Mouse (Mus musculus) forebrain, embryonic 13.5 days (tissue): ENCODE data around the gene A930004D18Rik. TPM values are rescaled to one million over a fixed set of nuclear protein-coding genes. Genes with fewer than 3 reads are reported as not detected.
A peak's percentile ranks its signal among the peaks of the same experiment; 100 is the strongest.

Experiments
- ATAC-seq: fragments of 200-750 bp; cut with Nextera tagmentation; 2 replicates; pipeline ENCODE4 v1.8.0; 2017
- H3K27ac ChIP-seq: fragments of 300-500 bp; sonication (generic); 2 replicates; pipeline ENCODE4 v1.5.1; 2015; ENCODE audit warnings: inconsistent platforms, mild to moderate bottlenecking, moderate library complexity
- H3K27me3 ChIP-seq: fragments of 300-500 bp; sonication (generic); 2 replicates; pipeline ENCODE4 v1.6.1; 2015; ENCODE audit warnings: mild to moderate bottlenecking, inconsistent platforms
- H3K36me3 ChIP-seq: fragments of 300-500 bp; sonication (generic); 2 replicates; pipeline ENCODE4 v1.6.1; 2015; ENCODE audit warnings: mild to moderate bottlenecking, inconsistent platforms; ENCODE audit not compliant: poor library complexity, severe bottlenecking
- H3K4me1 ChIP-seq: fragments of 300-500 bp; sonication (generic); 2 replicates; pipeline ENCODE4 v1.6.1; 2015; ENCODE audit warnings: inconsistent platforms
- H3K4me2 ChIP-seq: fragments of 300-500 bp; sonication (generic); 2 replicates; pipeline ENCODE4 v1.6.1; 2015; ENCODE audit warnings: inconsistent platforms, mild to moderate bottlenecking, moderate library complexity
- H3K4me3 ChIP-seq: fragments of 300-500 bp; sonication (generic); 2 replicates; pipeline ENCODE4 v1.5.1; 2015; ENCODE audit warnings: mild to moderate bottlenecking, inconsistent platforms
- H3K9ac ChIP-seq: fragments of 300-500 bp; sonication (generic); 2 replicates; pipeline ENCODE4 v1.6.1; 2015; ENCODE audit warnings: mild to moderate bottlenecking, inconsistent platforms
- H3K9me3 ChIP-seq: fragments of 300-500 bp; sonication (generic); replicated peaks from 2 replicates; pipeline ENCODE4 v1.6.1; 2016; ENCODE audit warnings: inconsistent platforms
- WGBS: fragments of 180-500 bp; shearing (Covaris S2); methylation state at CpG from one replicate; pipeline ENCODE4 v1.1.7; 2015; 5-methylcytosine and 5-hydroxymethylcytosine counted together
- polyA plus RNA-seq: library from polyadenylated mRNA; unstranded; fragments of >200 nt; fragmentation: Nextera tagmentation; extraction: Ambion mirVana; gene quantifications from 2 replicates; pipeline ENCODE4 v1.2.1, GENCODE M21; 2015

The A930004D18Rik gene
- polyA plus RNA-seq: 16.2 and 20.3 TPM in 2 replicates

DNA sequence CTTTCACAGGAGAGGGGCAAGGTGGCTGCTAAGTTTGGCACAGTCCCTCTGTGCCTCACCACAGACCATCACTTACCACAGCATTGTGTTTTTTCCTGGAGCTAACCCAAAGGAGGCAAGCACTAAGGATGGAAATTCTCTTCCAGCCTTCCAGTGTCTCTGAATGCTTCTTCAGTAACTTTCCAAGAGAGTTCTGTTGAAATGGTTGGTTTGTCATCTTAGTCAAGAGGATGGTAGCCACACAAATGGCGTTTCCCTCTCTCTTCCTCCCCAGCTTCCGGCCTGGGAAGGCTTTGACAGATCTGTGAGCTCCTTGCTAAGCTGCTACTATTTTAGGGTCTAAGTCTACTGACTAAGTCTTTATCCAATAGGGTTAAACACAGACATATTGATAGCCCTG is at the start of gene A930004D18Rik:
Gene A930004D18Rik (minus strand): TSS at position 247 of the 400 bp plus-strand sequence.
- no peak within 1 kb of the TSS for H3K27ac ChIP-seq
- 0 out of 2 replicates have a peak within 1 kb of the TSS, but pooled peaks have one; percentile 95 for H3K4me3 ChIP-seq

DNA sequence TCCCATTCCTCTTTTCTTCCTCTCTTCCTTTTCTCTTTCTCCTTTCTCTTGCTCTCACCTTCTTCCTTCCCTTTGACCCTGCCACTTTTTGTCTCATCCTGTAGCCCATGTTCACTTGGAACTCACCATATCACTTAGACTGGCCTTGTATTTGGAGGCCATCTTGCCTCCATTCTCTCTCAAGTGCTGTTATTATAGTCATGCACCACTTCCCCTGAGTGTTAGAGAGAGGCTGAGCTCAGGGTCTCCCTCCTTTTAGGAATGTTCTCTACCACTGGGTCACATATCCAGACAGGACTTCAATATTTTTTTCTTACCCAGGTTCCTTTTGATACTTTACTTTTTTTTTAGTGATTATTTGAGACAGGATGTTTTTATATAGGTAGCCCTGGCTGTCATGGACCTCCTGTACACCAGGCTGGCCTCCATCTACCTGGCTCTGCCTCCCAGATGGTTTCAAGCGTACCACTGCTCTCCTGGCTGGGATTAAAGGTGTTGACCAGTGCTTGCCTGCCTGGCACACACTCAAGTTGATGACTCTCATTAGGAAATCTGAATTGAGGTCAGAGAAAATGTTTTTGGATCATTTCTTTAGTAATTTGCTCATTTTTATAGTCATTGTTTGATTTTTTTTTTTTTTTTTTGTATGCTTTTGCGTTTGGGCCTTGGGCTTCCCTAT is 42.8 kb upstream of the A930004D18Rik start:
- Histone ChIP-seq H3K36me3 (peaks cover 62% of the 10 kb centered on the region), H3K27me3 (no peaks in the 10 kb centered on the region)

More for the DNA sequence above, at the start of gene A930004D18Rik:
- peak within 1 kb of the TSS; percentile 87 for H3K4me2 ChIP-seq
- no peaks in the 10 kb centered on the region for H3K36me3 ChIP-seq
- no peaks in the 10 kb centered on the region for H3K27me3 ChIP-seq
- peak within 1 kb of the TSS; percentile 88; the same call in 1 of the 2 replicates for H3K9ac ChIP-seq
- WGBS: 62% methylated on average over 2 of the region's 2 CpGs
- ATAC-seq: no peak
- H3K9me3 ChIP-seq: no peaks in the 10 kb centered on the region
- H3K4me1 ChIP-seq: peaks cover 73% of the 10 kb centered on the region

DNA sequence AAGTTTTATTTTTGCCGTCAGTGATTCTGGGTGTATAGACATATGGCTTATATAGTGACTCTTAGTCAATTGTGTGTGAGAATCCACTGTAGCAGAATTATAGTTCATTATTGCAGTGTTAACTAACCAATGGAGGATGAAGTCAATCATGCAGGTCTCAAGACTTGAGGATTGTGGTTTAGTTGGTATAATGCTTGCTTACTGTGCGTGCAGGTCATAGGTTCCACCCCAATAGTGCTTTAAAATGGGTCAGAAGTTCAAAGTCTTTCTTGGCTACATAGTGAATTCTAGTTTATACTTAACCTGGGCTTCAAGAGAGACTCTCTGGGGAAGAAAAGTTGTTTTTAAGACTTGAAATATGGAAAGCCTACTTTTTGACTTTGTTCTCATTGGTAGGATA is 34.4 kb upstream of the A930004D18Rik start:
- no peak overlapping the region for H3K4me3 ChIP-seq
- H3K4me1 ChIP-seq: no peaks in the 10 kb centered on the region
- H3K9me3 ChIP-seq: no peaks in the 10 kb centered on the region
- no peak overlapping the region for H3K27ac ChIP-seq
- H3K27me3 ChIP-seq: no peaks in the 10 kb centered on the region
- 94% methylated on average over 2 of the region's 2 CpGs for WGBS
- no peak overlapping the region for H3K9ac ChIP-seq
- ATAC-seq: no peak
- H3K36me3 ChIP-seq: peaks cover 42% of the 10 kb centered on the region
- no peak overlapping the region for H3K4me2 ChIP-seq

More for the DNA sequence above, 42.8 kb upstream of the A930004D18Rik start:
- Histone ChIP-seq H3K4me1 (no peaks in the 10 kb centered on the region), H3K4me2 (no peak overlapping the region), H3K27ac (no peak overlapping the region), H3K4me3 (no peak overlapping the region), H3K9ac (no peak overlapping the region), H3K9me3 (no peaks in the 10 kb centered on the region)
- WGBS: 87% methylated on average over 2 of the region's 2 CpGs
- ATAC-seq: no peak

DNA sequence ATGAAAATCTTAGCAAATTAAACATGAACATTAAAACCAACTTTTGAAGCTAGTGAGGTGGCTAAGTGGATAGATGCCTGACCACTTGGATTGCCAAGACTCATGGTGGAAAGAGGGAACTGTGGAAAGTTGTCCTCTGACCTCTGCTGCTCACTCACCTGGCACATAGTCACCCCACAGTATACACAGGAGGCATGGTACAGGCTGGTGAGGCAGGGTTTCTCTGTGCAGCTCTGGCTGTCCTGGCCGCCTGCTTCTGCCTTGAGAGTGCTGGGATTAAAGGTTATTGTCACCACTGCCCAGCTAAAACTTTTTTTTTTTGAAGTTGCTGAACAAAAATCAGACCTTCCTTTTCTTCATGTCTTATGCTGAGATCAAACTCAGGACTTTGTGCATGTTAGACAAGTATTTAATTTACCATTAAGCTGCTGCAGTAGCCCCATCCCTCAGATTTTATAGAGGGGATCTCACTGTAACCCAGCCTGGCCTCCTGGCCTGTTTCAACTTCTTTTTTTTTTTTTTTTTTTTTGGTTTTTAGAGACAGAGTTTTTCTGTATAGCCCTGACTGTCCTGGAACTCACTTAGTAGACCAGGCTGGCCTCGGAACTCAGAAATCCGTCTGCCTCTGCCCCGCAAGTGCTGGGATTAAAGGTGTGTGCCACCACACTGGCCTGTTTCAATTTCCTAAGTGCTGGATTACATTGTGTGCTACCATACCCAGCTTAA is 30.7 kb upstream of the A930004D18Rik start:
- 79% methylated on average over 4 of the region's 4 CpGs for WGBS
- H3K4me1 ChIP-seq: peaks cover 13% of the 10 kb centered on the region
- no peaks in the 10 kb centered on the region for H3K27me3 ChIP-seq
- no peak overlapping the region for H3K9ac ChIP-seq
- no peaks in the 10 kb centered on the region for H3K9me3 ChIP-seq
- no peak overlapping the region for H3K4me3 ChIP-seq
- H3K27ac ChIP-seq: no peak overlapping the region
- H3K4me2 ChIP-seq: no peak overlapping the region
- no peak for ATAC-seq
- peaks cover 22% of the 10 kb centered on the region for H3K36me3 ChIP-seq

GRCm38 (mm10) chr2:18066436-18066835 is 28.9 kb upstream of the A930004D18Rik start:
- H3K36me3 ChIP-seq: peaks cover 10% of the 10 kb centered on the region; the same call in 1 of the 2 replicates
- peak overlapping the region; percentile 88 for H3K4me2 ChIP-seq
- no peaks in the 10 kb centered on the region for H3K27me3 ChIP-seq
- ATAC-seq: no peak
- H3K9me3 ChIP-seq: no peaks in the 10 kb centered on the region
- no peak overlapping the region for H3K27ac ChIP-seq
- peak overlapping the region; percentile 79; the same call in 1 of the 2 replicates for H3K4me3 ChIP-seq
- H3K4me1 ChIP-seq: peaks cover 18% of the 10 kb centered on the region
- 0 out of 2 replicates have a peak overlapping the region, but pooled peaks have one; percentile 98 for H3K9ac ChIP-seq

DNA sequence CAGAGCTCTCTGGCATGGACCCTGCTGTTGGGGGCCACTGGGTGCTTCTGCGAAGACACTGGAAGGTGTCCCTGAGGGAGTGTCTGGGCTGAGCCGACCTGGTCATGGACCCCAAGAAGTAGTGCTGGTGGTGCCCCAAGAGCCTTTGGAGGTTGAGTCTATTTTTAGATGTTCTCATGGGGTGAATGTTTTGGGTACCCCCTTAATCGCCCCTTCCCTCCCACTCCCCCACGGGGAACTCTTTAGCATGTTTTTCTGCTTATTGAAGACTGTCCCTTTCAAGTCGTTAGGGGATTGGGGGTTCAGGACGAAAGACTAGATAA is 28.1 kb upstream of the A930004D18Rik start:
- H3K9me3 ChIP-seq: no peaks in the 10 kb centered on the region
- peak overlapping the region; percentile 98 for H3K9ac ChIP-seq
- peak; percentile 11; the same call in 1 of the 2 replicates for ATAC-seq
- H3K27me3 ChIP-seq: no peaks in the 10 kb centered on the region
- peak overlapping the region; percentile 79 for H3K4me3 ChIP-seq
- peak overlapping the region; percentile 88 for H3K4me2 ChIP-seq
- WGBS: 3% methylated on average over 6 of the region's 6 CpGs
- H3K36me3 ChIP-seq: peaks cover 9% of the 10 kb centered on the region; the same call in 1 of the 2 replicates
- H3K27ac ChIP-seq: peak overlapping the region; percentile 100
- peaks cover 18% of the 10 kb centered on the region for H3K4me1 ChIP-seq

DNA sequence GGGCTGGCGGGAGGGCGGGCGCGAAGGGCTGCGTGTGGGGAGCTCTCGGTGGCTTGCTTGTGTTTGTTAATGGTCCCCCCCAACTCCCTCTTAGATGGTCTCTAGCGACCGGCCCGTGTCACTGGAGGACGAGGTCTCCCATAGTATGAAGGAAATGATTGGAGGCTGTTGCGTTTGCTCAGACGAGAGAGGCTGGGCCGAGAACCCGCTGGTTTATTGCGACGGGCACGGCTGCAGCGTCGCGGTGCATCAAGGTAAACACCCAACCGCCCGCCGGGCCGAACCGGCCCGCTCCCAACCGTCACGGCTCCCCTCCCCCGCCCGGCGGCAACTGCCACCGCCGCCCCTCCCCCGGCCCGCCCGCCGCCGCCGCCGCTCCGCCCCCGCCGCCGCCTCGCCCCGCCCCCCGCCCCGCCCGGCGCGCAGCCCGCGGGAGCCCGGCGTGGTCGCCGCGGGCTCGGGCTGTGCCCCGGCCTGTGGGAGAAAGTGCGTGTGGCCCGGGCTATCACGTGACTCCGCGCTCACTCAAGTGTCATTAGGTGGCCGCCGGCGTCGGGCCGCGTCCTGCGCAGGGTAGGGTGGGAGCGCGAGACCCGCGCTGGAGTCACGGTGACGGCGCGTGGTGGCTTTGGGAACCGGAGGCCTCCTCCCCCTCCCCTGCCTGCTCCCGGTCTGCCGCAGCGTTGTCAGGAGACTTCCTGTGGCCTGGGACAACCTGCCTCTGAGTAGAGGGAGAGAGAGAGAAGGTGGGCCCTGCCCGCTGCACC is 27.6 kb upstream of the A930004D18Rik start:
- peaks cover 18% of the 10 kb centered on the region for H3K4me1 ChIP-seq
- ATAC-seq: peak; percentile 50
- H3K4me2 ChIP-seq: peak overlapping the region; percentile 88
- H3K9ac ChIP-seq: peak overlapping the region; percentile 98
- H3K36me3 ChIP-seq: peaks cover 7% of the 10 kb centered on the region; the same call in 1 of the 2 replicates
- no peaks in the 10 kb centered on the region for H3K27me3 ChIP-seq
- peak overlapping the region; percentile 100 for H3K27ac ChIP-seq
- no peaks in the 10 kb centered on the region for H3K9me3 ChIP-seq
- under 1% methylated on average over 63 of the region's 85 CpGs for WGBS
- H3K4me3 ChIP-seq: peak overlapping the region; percentile 79

DNA sequence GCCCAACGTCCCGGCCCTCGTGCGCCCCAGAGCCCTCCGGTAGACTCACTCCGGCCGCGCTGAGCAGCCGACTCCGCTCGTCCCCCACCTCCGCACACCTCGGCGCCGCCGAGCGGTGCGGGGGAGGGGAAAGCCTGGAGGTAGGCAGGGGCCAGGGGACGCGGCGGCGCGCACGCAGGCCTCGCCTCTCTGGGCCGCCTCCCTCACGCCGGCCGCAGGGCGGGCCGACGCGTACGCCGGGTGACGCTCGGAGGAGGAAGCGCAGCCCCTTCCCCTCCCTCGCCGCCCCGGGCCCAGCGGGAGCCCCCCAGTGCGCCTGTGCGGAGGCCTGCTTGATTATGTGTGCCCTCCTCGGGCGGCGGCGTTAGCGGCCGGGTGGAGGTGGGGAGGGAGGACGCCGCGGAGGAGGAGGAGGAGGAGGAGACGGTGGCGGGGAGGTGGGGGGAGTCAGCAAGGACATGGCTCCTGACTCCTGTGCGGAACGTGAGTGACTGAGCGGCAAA is 26.9 kb upstream of the A930004D18Rik start:
- Histone ChIP-seq H3K4me1 (peaks cover 18% of the 10 kb centered on the region), H3K27me3 (no peaks in the 10 kb centered on the region), H3K9me3 (no peaks in the 10 kb centered on the region), H3K27ac (peak overlapping the region; percentile 100), H3K4me2 (peak overlapping the region; percentile 88), H3K4me3 (peak overlapping the region; percentile 79), H3K9ac (peak overlapping the region; percentile 98), H3K36me3 (peaks cover 7% of the 10 kb centered on the region; the same call in 1 of the 2 replicates)
- peak; percentile 97 for ATAC-seq
- 0% methylated on average over 34 of the region's 58 CpGs for WGBS

GRCm38 (mm10) chr2:18063763-18064251 is 26.3 kb upstream of the A930004D18Rik start:
- no peaks in the 10 kb centered on the region for H3K9me3 ChIP-seq
- H3K27me3 ChIP-seq: no peaks in the 10 kb centered on the region
- peaks cover 7% of the 10 kb centered on the region; the same call in 1 of the 2 replicates for H3K36me3 ChIP-seq
- peak; percentile 72 for ATAC-seq
- WGBS: under 1% methylated on average over 18 of the region's 18 CpGs
- H3K27ac ChIP-seq: peak overlapping the region; percentile 100
- peak overlapping the region; percentile 88 for H3K4me2 ChIP-seq
- H3K4me1 ChIP-seq: peaks cover 24% of the 10 kb centered on the region
- peak overlapping the region; percentile 79 for H3K4me3 ChIP-seq
- peak overlapping the region; percentile 98 for H3K9ac ChIP-seq

DNA sequence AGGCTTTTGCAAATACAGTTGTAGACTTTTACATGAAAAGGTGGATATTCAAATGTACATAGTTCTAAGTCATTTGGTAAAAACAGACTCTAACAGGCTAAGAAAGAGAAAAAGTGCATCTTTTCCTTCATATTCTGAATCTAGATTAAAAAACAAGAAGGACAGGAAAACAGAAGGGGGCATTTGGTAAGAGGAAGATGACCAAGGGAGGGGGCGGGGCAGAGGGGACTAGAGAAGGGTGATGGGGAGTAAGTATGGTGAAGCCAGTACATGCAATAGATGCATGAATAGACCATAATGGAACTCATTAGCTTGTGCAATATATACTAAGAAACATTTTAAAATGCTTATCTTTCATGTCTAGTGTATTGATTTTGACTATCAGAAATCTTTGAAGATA is 22.9 kb upstream of the A930004D18Rik start:
- H3K4me2 ChIP-seq: no peak overlapping the region
- no peak overlapping the region for H3K9ac ChIP-seq
- peaks cover 23% of the 10 kb centered on the region for H3K4me1 ChIP-seq
- ATAC-seq: no peak
- no peak overlapping the region for H3K27ac ChIP-seq
- 40% methylated on average over 1 of the region's 1 CpGs for WGBS
- no peaks in the 10 kb centered on the region for H3K36me3 ChIP-seq
- H3K27me3 ChIP-seq: no peaks in the 10 kb centered on the region
- no peak overlapping the region for H3K4me3 ChIP-seq
- H3K9me3 ChIP-seq: no peaks in the 10 kb centered on the region

GRCm38 (mm10) chr2:18059891-18060290 is 22.4 kb upstream of the A930004D18Rik start:
- Histone ChIP-seq H3K4me3 (no peak overlapping the region), H3K27me3 (no peaks in the 10 kb centered on the region), H3K4me2 (no peak overlapping the region), H3K4me1 (peaks cover 28% of the 10 kb centered on the region), H3K36me3 (no peaks in the 10 kb centered on the region), H3K9me3 (no peaks in the 10 kb centered on the region), H3K27ac (no peak overlapping the region), H3K9ac (no peak overlapping the region)
- ATAC-seq: no peak
- 58% methylated on average over 1 of the region's 1 CpGs for WGBS
